Mouse (Mus musculus) thymus, adult 2 months (tissue): ENCODE data around the gene Tmem129.

Experiments
- CTCF ChIP-seq: fragments of 200-500 bp; IDR thresholded peaks from 2 replicates; pipeline ENCODE4 v1.5.1; 2012; ENCODE audit warnings: mild to moderate bottlenecking, control low read depth, low read length, moderate library complexity, borderline replicate concordance; ENCODE audit not compliant: control insufficient read depth, poor library complexity, insufficient read depth; ENCODE audit errors: extremely low read depth
- POLR2A ChIP-seq: fragments of 200-500 bp; IDR thresholded peaks from 2 replicates; pipeline ENCODE4 v1.6.1; 2012; ENCODE audit warnings: mild to moderate bottlenecking, low read length, control low read depth, moderate library complexity; ENCODE audit not compliant: control insufficient read depth, poor library complexity, insufficient read depth; ENCODE audit errors: extremely low read depth

DNA sequence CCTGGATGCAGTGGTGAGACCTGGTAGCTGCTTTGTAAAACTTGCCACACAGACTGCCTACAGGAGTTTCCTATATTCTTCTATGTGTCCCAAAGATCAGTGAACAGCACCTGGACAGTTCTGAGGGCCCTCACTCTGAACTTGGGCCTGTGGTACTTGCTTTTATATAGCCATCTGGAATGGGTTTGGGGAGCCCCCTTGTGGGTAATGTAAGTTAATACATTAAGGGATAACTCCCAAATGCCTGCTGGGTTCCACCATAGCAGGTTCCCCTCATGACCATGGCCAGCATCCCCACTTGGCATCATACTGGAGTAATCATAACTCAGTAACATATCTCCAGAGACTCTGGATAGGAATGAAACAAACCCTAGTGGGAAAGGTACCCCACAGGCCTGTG lies 10.0 kb upstream of the Tmem129 start:
- TF ChIP-seq CTCF (no peak), POLR2A (no peak)
